Mouse (Mus musculus) cerebellum, adult 8-10 months (tissue): Measurements from ENCODE around the gene Socs2.

ENCODE experiments used
- DNase-seq: peaks from one replicate; pipeline ENCODE4 v3.0.0; 2022

Socs2 gene

GRCm38 (mm10) chr10:95337589-95337988 is 79.4 kb downstream of the Socs2 start:
- DNase-seq: no peak

GRCm38 (mm10) chr10:95336781-95337544 is 80.0 kb downstream of the Socs2 start:
- no peak for DNase-seq
